Mouse (Mus musculus): ENCODE measurements around the gene Vmn2r41. TPM values are rescaled to one million over a fixed set of nuclear protein-coding genes. Genes with fewer than 3 reads are reported as not detected.

Gene Vmn2r41
- not detected in 2 replicates for polyA plus RNA-seq (2021; fragmentation: Nextera tagmentation)
- long read RNA-seq, experiment 1: 0 reads
- long read RNA-seq, experiment 2: 0 reads

GRCm38 (mm10) chr7:8161554-8161953 lies at the start of gene Vmn2r41:
Gene Vmn2r41 (minus strand): TSS chr7:8161654.

GRCm38 (mm10) chr7:8200220-8200619 lies 38.8 kb upstream of the Vmn2r41 start, which contains the start of gene Vmn2r42:
Gene Vmn2r42 (minus strand): TSS chr7:8200320.

Other genes with a start within 250 kb of the Vmn2r41 start
- gene Vmn2r42, start 38.7 kb upstream of the Vmn2r41 start, polyA plus RNA-seq (2021; fragmentation: Nextera tagmentation): not detected in 2 replicates
- gene Vmn2r43, start 98.9 kb upstream of the Vmn2r41 start, polyA plus RNA-seq (2021; fragmentation: Nextera tagmentation): not detected in 2 replicates
- not detected in 2 replicates for gene Vmn2r44, start 221.7 kb upstream of the Vmn2r41 start, polyA plus RNA-seq (2021; fragmentation: Nextera tagmentation)

All from left cerebral cortex, adult 6 months (tissue).